Mouse (Mus musculus): ENCODE data around the gene Nedd4. TPM values are rescaled to one million over a fixed set of nuclear protein-coding genes. Genes with fewer than 3 reads are reported as not detected.

Nedd4 gene
- polyA plus RNA-seq, 1 experiment from 2014 or later, result 195 TPM

- WGBS, result 43% methylated on average over 1 of the region's 1 CpGs
- H3K27ac ChIP-seq (replicated peaks), result 0 out of 2 replicates have a peak overlapping the region, but pooled peaks have one; percentile 8
- no peak overlapping the region for H3K9ac ChIP-seq (ENCODE audit: low read length)
- no peak for DNase-seq (ENCODE audit: low spot score)
- H3K36me3 ChIP-seq (ENCODE audit: control insufficient read depth, insufficient read depth, low read length), result peaks cover 2% of the 10 kb centered on the region
- ATAC-seq (ENCODE audit: low FRiP score, low TSS enrichment), result no peak
- no peak overlapping the region for H3K4me2 ChIP-seq (replicated peaks; ENCODE audit: low read depth)
- no peak overlapping the region for H3K4me3 ChIP-seq (ENCODE audit: low read depth, low read length)
- H3K9me3 ChIP-seq (ENCODE audit: control insufficient read depth, low read length), result no peaks in the 10 kb centered on the region
- TF ChIP-seq EP300 (optimal IDR thresholded peaks at IDR 0.05) (no peak), CTCF (IDR thresholded peaks at IDR 0.05; ENCODE audit: low read depth) (no peak)
- no peaks in the 10 kb centered on the region for H3K27me3 ChIP-seq (ENCODE audit: control insufficient read depth, insufficient read depth, low read length)
- 0 out of 2 replicates have a peak, but pooled peaks cover 4% of the 10 kb centered on the region for H3K4me1 ChIP-seq (replicated peaks; ENCODE audit: control insufficient read depth, insufficient read depth)
Observed at GRCm38 (mm10) chr9:72660911-72661310, 1.2 kb upstream of the Nedd4 start.

GRCm38 (mm10) chr9:72661561-72661894, 618 bp upstream of the Nedd4 start:
- ATAC-seq (ENCODE audit: low FRiP score, low TSS enrichment), result no peak
- WGBS, result under 1% methylated on average over 13 of the region's 13 CpGs
- 0 out of 2 replicates have a peak, but pooled peaks cover 4% of the 10 kb centered on the region for H3K4me1 ChIP-seq (replicated peaks; ENCODE audit: control insufficient read depth, insufficient read depth)
- DNase-seq (ENCODE audit: low spot score), result no peak
- H3K4me3 ChIP-seq (ENCODE audit: low read depth, low read length), result peak overlapping the region; percentile 95
- peak overlapping the region; percentile 100 for H3K27ac ChIP-seq (replicated peaks)
- H3K9ac ChIP-seq (ENCODE audit: low read length), result peak overlapping the region; percentile 100
- no peaks in the 10 kb centered on the region for H3K27me3 ChIP-seq (ENCODE audit: control insufficient read depth, insufficient read depth, low read length)
- H3K9me3 ChIP-seq (ENCODE audit: control insufficient read depth, low read length), result no peaks in the 10 kb centered on the region
- peak overlapping the region; percentile 48 for H3K4me2 ChIP-seq (replicated peaks; ENCODE audit: low read depth)
- TF ChIP-seq EP300 (optimal IDR thresholded peaks at IDR 0.05) (no peak), CTCF (IDR thresholded peaks at IDR 0.05; ENCODE audit: low read depth) (no peak)
- H3K36me3 ChIP-seq (ENCODE audit: control insufficient read depth, insufficient read depth, low read length), result peaks cover 2% of the 10 kb centered on the region

GRCm38 (mm10) chr9:72662691-72663533, 766 bp downstream of the Nedd4 start:
- Histone ChIP-seq H3K4me2 (replicated peaks; ENCODE audit: low read depth) (peak overlapping the region; percentile 48), H3K27ac (replicated peaks) (peak overlapping the region; percentile 100), H3K9me3 (ENCODE audit: control insufficient read depth, low read length) (no peaks in the 10 kb centered on the region), H3K27me3 (ENCODE audit: control insufficient read depth, insufficient read depth, low read length) (no peaks in the 10 kb centered on the region), H3K4me3 (ENCODE audit: low read depth, low read length) (peak overlapping the region; percentile 95), H3K9ac (ENCODE audit: low read length) (peak overlapping the region; percentile 100), H3K36me3 (ENCODE audit: control insufficient read depth, insufficient read depth, low read length) (peaks cover 2% of the 10 kb centered on the region), H3K4me1 (replicated peaks; ENCODE audit: control insufficient read depth, insufficient read depth) (0 out of 2 replicates have a peak, but pooled peaks cover 4% of the 10 kb centered on the region)
- TF ChIP-seq EP300 (optimal IDR thresholded peaks at IDR 0.05) (peak; percentile 43), CTCF (IDR thresholded peaks at IDR 0.05; ENCODE audit: low read depth) (peak; percentile 22)
- DNase-seq (ENCODE audit: low spot score) (peak; percentile 89), ATAC-seq (ENCODE audit: low FRiP score, low TSS enrichment) (peak; percentile 80)
- WGBS, result under 1% methylated on average over 44 of the region's 55 CpGs

GRCm38 (mm10) chr9:72663534-72663918, 1.4 kb downstream of the Nedd4 start:
- no peaks in the 10 kb centered on the region for H3K27me3 ChIP-seq (ENCODE audit: control insufficient read depth, insufficient read depth, low read length)
- peak overlapping the region; percentile 95 for H3K4me3 ChIP-seq (ENCODE audit: low read depth, low read length)
- DNase-seq (ENCODE audit: low spot score) (no peak), ATAC-seq (ENCODE audit: low FRiP score, low TSS enrichment) (no peak)
- H3K4me2 ChIP-seq (replicated peaks; ENCODE audit: low read depth), result peak overlapping the region; percentile 48
- TF ChIP-seq CTCF (IDR thresholded peaks at IDR 0.05; ENCODE audit: low read depth) (no peak), EP300 (optimal IDR thresholded peaks at IDR 0.05) (no peak)
- WGBS, result 2% methylated on average over 10 of the region's 10 CpGs
- peak overlapping the region; percentile 100 for H3K9ac ChIP-seq (ENCODE audit: low read length)
- no peaks in the 10 kb centered on the region for H3K9me3 ChIP-seq (ENCODE audit: control insufficient read depth, low read length)
- H3K36me3 ChIP-seq (ENCODE audit: control insufficient read depth, insufficient read depth, low read length), result peaks cover 2% of the 10 kb centered on the region
- 0 out of 2 replicates have a peak, but pooled peaks cover 4% of the 10 kb centered on the region for H3K4me1 ChIP-seq (replicated peaks; ENCODE audit: control insufficient read depth, insufficient read depth)
- 0 out of 2 replicates have a peak overlapping the region, but pooled peaks have one; percentile 75 for H3K27ac ChIP-seq (replicated peaks)

GRCm38 (mm10) chr9:72664409-72665351, 2.5 kb downstream of the Nedd4 start:
- Histone ChIP-seq H3K4me1 (replicated peaks; ENCODE audit: control insufficient read depth, insufficient read depth) (0 out of 2 replicates have a peak, but pooled peaks cover 4% of the 10 kb centered on the region), H3K4me2 (replicated peaks; ENCODE audit: low read depth) (peak overlapping the region; percentile 48), H3K27ac (replicated peaks) (peak overlapping the region; percentile 75), H3K36me3 (ENCODE audit: control insufficient read depth, insufficient read depth, low read length) (peaks cover 2% of the 10 kb centered on the region), H3K4me3 (ENCODE audit: low read depth, low read length) (peak overlapping the region; percentile 95), H3K9ac (ENCODE audit: low read length) (peak overlapping the region; percentile 52), H3K27me3 (ENCODE audit: control insufficient read depth, insufficient read depth, low read length) (no peaks in the 10 kb centered on the region), H3K9me3 (ENCODE audit: control insufficient read depth, low read length) (no peaks in the 10 kb centered on the region)
- ATAC-seq (ENCODE audit: low FRiP score, low TSS enrichment) (no peak), DNase-seq (ENCODE audit: low spot score) (no peak)
- WGBS, result 19% methylated on average over 12 of the region's 12 CpGs
- no peak for TF ChIP-seq EP300 (optimal IDR thresholded peaks at IDR 0.05)
- peak; percentile 58 for TF ChIP-seq CTCF (IDR thresholded peaks at IDR 0.05; ENCODE audit: low read depth)
